Mouse (Mus musculus) small intestine, adult 2 months (tissue): Measurements from ENCODE around the gene Cmip.

ENCODE experiments used
- CTCF ChIP-seq: fragments of 200-500 bp; IDR thresholded peaks from 2 replicates; pipeline ENCODE4 v1.5.1; 2012; ENCODE audit warnings: low read depth, mild to moderate bottlenecking, control low read depth, inconsistent platforms, low read length, moderate library complexity, mixed read lengths; ENCODE audit not compliant: insufficient replicate concordance, insufficient read length; ENCODE audit errors: extremely low read depth
- POLR2A ChIP-seq: fragments of 200-500 bp; IDR thresholded peaks from 2 replicates; pipeline ENCODE4 v1.6.1; 2012; ENCODE audit warnings: low read depth, mild to moderate bottlenecking, control low read depth, inconsistent platforms, low read length, moderate library complexity

- TF ChIP-seq CTCF: no peak
- no peak for TF ChIP-seq POLR2A
Observed at GRCm38 (mm10) chr8:117500232-117500823, 243.5 kb downstream of the Cmip start.
